Mouse (Mus musculus) lung, adult 2 months (tissue): ENCODE results near the gene Fam227a. TPM values are rescaled to one million over a fixed set of nuclear protein-coding genes. Genes with fewer than 3 reads are reported as not detected.
A peak's percentile ranks its signal among the peaks of the same experiment; 100 is the strongest.

ENCODE experiments used
- DNase-seq: peaks from one replicate; pipeline ENCODE4 v3.0.0; 2022
- H3K4me1 ChIP-seq: fragments of 200-500 bp; 2 replicates; pipeline ENCODE4 v1.6.1; 2011; ENCODE audit warnings: low read length; ENCODE audit not compliant: control insufficient read depth, insufficient read depth
- H3K4me3 ChIP-seq: fragments of 200-500 bp; replicated peaks from 2 replicates; pipeline ENCODE3; 2011; ENCODE audit warnings: low read depth, mild to moderate bottlenecking, control low read depth, low read length; ENCODE audit errors: extremely low read depth
- CTCF ChIP-seq: fragments of 200-500 bp; IDR thresholded peaks from 2 replicates; pipeline ENCODE4 v1.5.1; 2011; ENCODE audit warnings: mild to moderate bottlenecking, low read length, control low read depth; ENCODE audit not compliant: insufficient read depth
- POLR2A ChIP-seq: fragments of 200-500 bp; IDR thresholded peaks from 2 replicates; pipeline ENCODE4 v1.6.1; 2011; ENCODE audit warnings: low read depth, mild to moderate bottlenecking, control low read depth, low read length, borderline replicate concordance; ENCODE audit errors: extremely low read depth
- WGBS: fragments of 180-500 bp; shearing (Covaris S2); methylation state at CpG from one replicate; pipeline ENCODE4 v1.1.7; 2018; 5-methylcytosine and 5-hydroxymethylcytosine counted together
- polyA plus RNA-seq: library from polyadenylated mRNA; depleted of rRNA; stranded (reverse); fragments of >200 nt; gene quantifications from 2 replicates; pipeline ENCODE4 v1.2.3, GENCODE M21; 2012

Gene Fam227a
- polyA plus RNA-seq, 1 experiment, result 4.2 TPM

DNA sequence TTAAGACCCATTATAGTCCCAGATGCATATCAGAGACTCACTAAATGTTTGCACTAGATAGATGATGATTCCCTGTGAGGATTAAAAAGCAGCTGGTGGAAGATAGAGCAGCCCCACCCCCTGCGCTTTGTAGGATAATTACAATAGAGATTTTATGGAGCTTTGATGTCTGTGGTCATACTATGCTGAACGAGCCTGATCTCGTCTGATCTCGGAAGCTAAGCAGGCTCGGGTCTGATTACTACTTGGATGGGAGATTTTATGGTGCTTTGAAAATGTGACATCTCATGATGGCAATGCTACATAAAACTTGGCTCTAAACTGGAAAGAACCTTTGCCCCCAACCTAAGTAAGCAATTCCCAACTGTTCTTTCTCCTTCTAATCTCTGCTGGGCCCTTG lies 33.6 kb upstream of the Fam227a start:
- Histone ChIP-seq H3K4me1 (peaks cover 19% of the 10 kb centered on the region), H3K4me3 (no peak overlapping the region)
- WGBS, result 79% methylated on average over 5 of the region's 5 CpGs
- TF ChIP-seq CTCF, result no peak
- TF ChIP-seq POLR2A, result no peak
- DNase-seq, result no peak

- peak; percentile 66 for DNase-seq
- Histone ChIP-seq H3K4me3 (peak overlapping the region; percentile 73), H3K4me1 (peaks cover 23% of the 10 kb centered on the region)
- under 1% methylated on average over 53 of the region's 53 CpGs for WGBS
- no peak for TF ChIP-seq CTCF
- TF ChIP-seq POLR2A, result no peak
Observed at GRCm38 (mm10) chr15:79691023-79691508, 32.3 kb upstream of the Fam227a start.

- WGBS, result under 1% methylated on average over 45 of the region's 45 CpGs
- H3K4me3 ChIP-seq, result peak within 1 kb of the TSS; percentile 73
- peaks cover 28% of the 10 kb centered on the region for H3K4me1 ChIP-seq
- no peak for TF ChIP-seq CTCF
- peak; percentile 53; the same call in 1 of the 2 replicates for TF ChIP-seq POLR2A
- peak; percentile 96 for DNase-seq
Observed at GRCm38 (mm10) chr15:79690426-79691022, 31.8 kb upstream of the Fam227a start, which contains the start of gene Gtpbp1. Gtpbp1 (plus strand) TSS chr15:79690845.

DNA sequence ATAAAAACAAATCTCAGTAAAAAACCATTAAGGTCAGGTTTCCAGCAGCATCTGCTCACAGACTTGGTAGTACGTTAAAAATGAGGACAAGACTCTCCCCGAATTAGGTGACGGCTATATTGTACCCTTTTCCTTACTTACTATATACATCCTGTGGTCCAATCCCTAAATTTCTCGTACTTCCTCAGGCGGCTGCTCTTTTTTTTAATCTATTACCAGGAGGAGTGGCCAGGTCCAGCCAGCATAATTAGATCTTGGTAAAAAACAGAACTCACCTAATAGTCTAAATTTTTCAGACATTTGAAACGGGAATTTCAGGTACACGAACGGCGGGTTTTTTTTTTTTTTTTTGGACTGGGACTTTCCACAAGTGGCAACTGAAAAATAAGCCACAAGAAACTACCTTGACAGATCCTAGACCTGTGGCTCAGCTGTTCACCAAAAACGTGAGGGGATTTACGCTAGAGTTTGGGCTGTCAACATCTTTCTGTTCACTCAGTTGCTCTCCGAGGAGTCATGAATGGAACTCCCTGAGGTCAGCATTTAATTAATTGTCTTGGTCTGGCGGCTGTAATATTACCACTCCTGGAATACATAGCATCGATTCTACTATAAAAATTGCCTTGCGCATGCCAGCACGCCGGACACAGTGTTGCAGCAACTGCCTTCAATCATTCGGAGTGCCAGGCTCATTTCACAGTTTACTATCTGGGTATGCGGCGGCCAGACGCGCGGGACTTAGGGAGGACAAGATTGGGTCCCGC lies 31.1 kb upstream of the Fam227a start:
- Histone ChIP-seq H3K4me3 (peak overlapping the region; percentile 26), H3K4me1 (peaks cover 34% of the 10 kb centered on the region)
- WGBS, result 6% methylated on average over 24 of the region's 24 CpGs
- no peak for DNase-seq
- TF ChIP-seq POLR2A (peak; percentile 18; the same call in 1 of the 2 replicates), CTCF (no peak)

DNA sequence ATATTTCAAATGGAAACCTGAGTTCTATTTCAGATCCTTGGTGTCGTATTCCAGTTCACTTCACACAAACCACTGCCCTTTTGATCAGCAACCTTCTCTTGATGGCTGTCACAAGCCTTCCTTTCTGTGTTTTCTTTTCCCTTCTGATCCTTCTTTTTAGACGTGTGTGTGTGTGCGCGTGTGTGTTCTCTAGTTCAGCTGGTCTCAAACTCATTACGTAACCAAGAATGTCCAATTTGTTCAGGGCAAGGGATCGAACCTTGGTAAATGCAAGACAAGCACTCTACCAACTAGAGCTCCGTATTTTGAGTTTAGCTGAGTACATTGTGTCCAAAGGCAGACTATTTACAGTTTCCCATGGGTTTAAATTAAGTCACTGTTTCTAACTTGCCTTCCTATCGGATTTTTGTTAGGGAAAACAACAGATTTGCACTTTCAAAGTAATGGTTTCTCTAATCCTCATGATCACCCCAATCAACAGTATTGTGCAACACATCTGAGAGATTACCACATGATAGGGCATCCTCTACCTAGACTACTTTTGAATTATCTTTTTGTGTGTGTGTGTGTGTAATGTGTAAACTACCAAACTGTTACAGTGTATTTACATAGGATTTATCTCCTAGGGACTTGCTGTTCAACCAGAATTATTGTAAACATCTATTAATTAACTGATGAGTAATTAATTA lies 29.7 kb upstream of the Fam227a start:
- Histone ChIP-seq H3K4me1 (peaks cover 32% of the 10 kb centered on the region), H3K4me3 (peak overlapping the region; percentile 86)
- 6% methylated on average over 8 of the region's 8 CpGs for WGBS
- TF ChIP-seq CTCF (no peak), POLR2A (no peak)
- no peak for DNase-seq

GRCm38 (mm10) chr15:79687646-79688267 lies 29.0 kb upstream of the Fam227a start, which contains the start of gene Josd1:
Josd1 (minus strand) TSS chr15:79687919.
- Histone ChIP-seq H3K4me3 (peak within 1 kb of the TSS; percentile 86), H3K4me1 (peaks cover 35% of the 10 kb centered on the region)
- under 1% methylated on average over 72 of the region's 72 CpGs for whole genome bisulfite sequencing
- TF ChIP-seq CTCF, result no peak
- TF ChIP-seq POLR2A, result peak; percentile 91; the same call in 1 of the 2 replicates
- peak; percentile 99 for DNase-seq

GRCm38 (mm10) chr15:79687175-79687574 lies 28.4 kb upstream of the Fam227a start:
- WGBS, result under 1% methylated on average over 33 of the region's 33 CpGs
- H3K4me1 ChIP-seq, result peaks cover 35% of the 10 kb centered on the region
- H3K4me3 ChIP-seq, result peak overlapping the region; percentile 86
- TF ChIP-seq POLR2A (no peak), CTCF (no peak)
- no peak for DNase-seq

- 11% methylated on average over 15 of the region's 15 CpGs for WGBS
- peaks cover 29% of the 10 kb centered on the region for H3K4me1 ChIP-seq
Observed at GRCm38 (mm10) chr15:79686046-79686869, 27.5 kb upstream of the Fam227a start.

More at GRCm38 (mm10) chr15:79686046-79686869, 27.5 kb upstream of the Fam227a start:
- no peak for DNase-seq
- TF ChIP-seq CTCF (no peak), POLR2A (no peak)
- H3K4me3 ChIP-seq, result peak overlapping the region; percentile 3
